In the genomic region with DNA sequence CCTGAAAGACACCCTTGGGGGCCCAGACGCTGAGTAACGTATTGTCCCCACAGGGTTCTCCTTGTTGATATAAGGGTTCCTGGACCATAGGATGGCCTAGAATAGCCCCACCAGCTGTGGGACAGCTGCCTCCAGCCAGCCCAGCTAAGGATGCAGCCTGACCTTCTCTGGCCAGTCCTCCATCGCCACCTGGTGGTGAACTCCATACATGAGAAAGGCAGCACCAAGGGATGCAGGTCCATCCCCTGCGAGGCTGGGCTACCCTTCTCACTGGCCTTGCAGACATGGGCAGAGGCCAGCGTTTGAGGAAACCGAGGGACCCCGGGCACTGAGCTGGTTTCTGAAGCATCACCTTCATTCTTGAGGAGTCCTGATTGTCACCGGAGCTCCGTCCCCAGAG, we compare ENCODE assay signal across 7 mouse cellular contexts. TPM values are rescaled to one million over a fixed set of nuclear protein-coding genes. Genes with fewer than 3 reads are reported as not detected.
DNase-seq lines count a peak whose midpoint lies in the region; ATAC-seq lines count a peak whose summit lies in the region.

No protein-coding gene starts in this region.

- no peak overlapping the region for H3K9ac ChIP-seq in limb, embryonic 12.5 days (replicated peaks)

- DNase-seq in adrenal gland, postnatal 25 days: peak; percentile 85
- peak; percentile 81 for DNase-seq in embryo, embryonic 9.5 days (ENCODE audit: extremely low spot score)
- DNase-seq in heart, adult 18-20 months: peak; percentile 87 to 95
- peak; percentile 88 for DNase-seq in kidney, adult 9 months
- DNase-seq in natural killer cell, adult 2 months (ENCODE audit: low spot score in 2 of 2): peak; percentile 23 to 32
- DNase-seq in splenic B cell, adult 2 months (ENCODE audit: low read depth, low spot score): peak; percentile 62

- no peak overlapping the region for H3K27ac ChIP-seq in limb, embryonic 12.5 days

- H3K9me3 ChIP-seq in limb, embryonic 12.5 days: no peaks in the 10 kb centered on the region

- peaks cover 39% of the 10 kb centered on the region for H3K4me1 ChIP-seq in limb, embryonic 12.5 days (replicated peaks)

- H3K27me3 ChIP-seq in limb, embryonic 12.5 days: peaks cover 73% of the 10 kb centered on the region
- no peaks in the 10 kb centered on the region for H3K27me3 ChIP-seq in splenic B cell, adult 2 months (ENCODE audit: control insufficient read depth, insufficient read depth, low read length, poor library complexity, severe bottlenecking)

- H3K4me3 ChIP-seq in limb, embryonic 12.5 days (replicated peaks): no peak overlapping the region

- H3K36me3 ChIP-seq in limb, embryonic 12.5 days: no peaks in the 10 kb centered on the region
- no peaks in the 10 kb centered on the region for H3K36me3 ChIP-seq in splenic B cell, adult 2 months (ENCODE audit: control insufficient read depth, insufficient read depth, low read length, poor library complexity, severe bottlenecking)

- H3K4me2 ChIP-seq in limb, embryonic 12.5 days: no peak overlapping the region

- WGBS in limb, embryonic 12.5 days: 17% methylated on average over 9 of the region's 9 CpGs

- peak; percentile 56 for ATAC-seq in limb, embryonic 12.5 days (ENCODE audit: insufficient number of reproducible peaks, insufficient read depth, low FRiP score, low TSS enrichment, low read depth)

RNA-seq across cellular contexts. Expression of a gene that starts 15.5 kb away (rescaled TPM):
- total RNA-seq in adrenal gland, postnatal 25 days (2021): 15.9 and 19.5 TPM in 2 replicates
- total RNA-seq in heart, adult 18-20 months (2021): 10 to 100 TPM; 35.2 to 39.5 TPM
- 0.23 TPM in 1 of 2 replicates, not detected in the other for polyA plus RNA-seq in limb, embryonic 12.5 days (2016; fragmentation: Nextera tagmentation; extraction: Ambion mirVana)

RNA-seq across cellular contexts. Expression of a gene that starts 42.8 kb away (rescaled TPM):
- total RNA-seq in adrenal gland, postnatal 25 days (2021): 5.8 and 5.9 TPM in 2 replicates
- total RNA-seq in heart, adult 18-20 months (2021): under 1 TPM in 1 of 2 experiments, not detected in 1; 0.10 TPM
- polyA plus RNA-seq in limb, embryonic 12.5 days (2016; fragmentation: Nextera tagmentation; extraction: Ambion mirVana): 0.19 and 0.23 TPM in 2 replicates

Comparison
In these comparisons a context has a peak if more than half of its experiments do, and no peak if none do; other contexts are left out.
1. DNase-seq: peak in every context shown above with its lines; median percentile 91 in heart, adult 18-20 months; 88 in kidney, adult 9 months; 85 in adrenal gland, postnatal 25 days; 81 in embryo, embryonic 9.5 days; 62 in splenic B cell, adult 2 months; 28 in natural killer cell, adult 2 months.